Mouse (Mus musculus): ENCODE results near the gene Igf2bp3.

DNA sequence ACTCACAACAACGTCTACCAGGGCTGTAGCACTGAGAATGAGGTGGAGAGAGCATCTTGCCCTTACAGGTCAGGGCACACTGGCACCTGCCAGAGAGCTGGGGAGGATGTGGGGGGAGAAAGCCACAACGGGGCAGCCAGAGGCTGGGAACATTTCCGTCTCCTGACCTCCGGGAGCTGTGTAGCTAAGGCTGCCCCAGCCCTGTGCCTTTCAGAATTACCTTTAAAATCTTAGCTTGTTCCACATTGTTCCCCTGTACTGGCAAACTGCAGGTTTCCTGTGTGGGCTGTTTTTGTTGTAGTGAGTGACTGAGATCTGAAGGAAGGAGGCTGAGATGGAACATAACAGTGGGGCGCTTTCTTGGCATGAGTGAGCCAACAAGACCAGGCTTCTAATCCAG, 162.6 kb downstream of the Igf2bp3 start:
- TF ChIP-seq POLR2A (IDR thresholded peaks at IDR 0.05; ENCODE audit: control insufficient read depth, extremely low read depth, insufficient read depth, low read length, poor library complexity) (no peak), CTCF (IDR thresholded peaks at IDR 0.05; ENCODE audit: borderline replicate concordance, control insufficient read depth, extremely low read depth, insufficient read depth, low read length, poor library complexity) (no peak)
